Mouse (Mus musculus) brain, embryonic 14.5 days (tissue): ENCODE measurements around the gene Mphosph6.

Experiments
- CTCF ChIP-seq: fragments of 200-500 bp; IDR thresholded peaks from 2 replicates; pipeline ENCODE4 v1.5.1; 2012; ENCODE audit warnings: inconsistent platforms, mild to moderate bottlenecking, moderate library complexity, borderline replicate concordance; ENCODE audit not compliant: insufficient read depth, insufficient read length; ENCODE audit errors: extremely low read depth
- POLR2A ChIP-seq: fragments of 200-500 bp; IDR thresholded peaks from 2 replicates; pipeline ENCODE4 v1.6.1; 2012; ENCODE audit warnings: mild to moderate bottlenecking, inconsistent platforms, borderline replicate concordance; ENCODE audit not compliant: poor library complexity, insufficient read depth, insufficient read length, severe bottlenecking; ENCODE audit errors: extremely low read depth

DNA sequence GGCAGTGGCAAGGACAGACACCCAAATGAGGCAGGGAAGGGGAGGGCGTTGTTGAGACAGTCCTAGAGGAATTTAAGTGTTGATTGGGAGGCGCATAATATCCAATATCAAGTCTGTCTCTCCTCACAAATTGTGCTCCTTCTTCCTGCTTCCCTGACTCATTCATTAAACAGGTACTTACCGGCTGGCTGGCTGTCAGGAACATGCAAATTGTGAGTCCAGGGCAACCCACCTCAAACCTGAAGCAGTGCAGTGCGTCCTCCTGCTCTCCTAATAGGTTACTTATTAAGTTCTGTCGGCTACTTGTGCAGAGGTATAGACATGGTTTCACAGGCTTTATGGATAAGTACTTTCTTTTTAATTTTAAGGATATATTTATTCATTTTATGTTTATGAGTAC is 3.7 kb upstream of the Mphosph6 start:
- TF ChIP-seq POLR2A (no peak), CTCF (no peak)
